Mouse (Mus musculus) right cerebral cortex, postnatal 25 days (tissue): ENCODE results near the gene Cacng7.
A peak's percentile ranks its signal among the peaks of the same experiment; 100 is the strongest.

Source experiments
- DNase-seq: peaks from one replicate; pipeline ENCODE4 v3.0.0; 2022

The Cacng7 gene

GRCm38 (mm10) chr7:3303276-3303781 is 29.4 kb upstream of the Cacng7 start:
- peak; percentile 71 for DNase-seq

GRCm38 (mm10) chr7:3303789-3304188 is 29.0 kb upstream of the Cacng7 start:
- DNase-seq, result no peak

- DNase-seq, result peak; percentile 61
Measured at GRCm38 (mm10) chr7:3304298-3304697, 28.5 kb upstream of the Cacng7 start.

GRCm38 (mm10) chr7:3306400-3306799 is 26.4 kb upstream of the Cacng7 start:
- DNase-seq, result no peak

DNA sequence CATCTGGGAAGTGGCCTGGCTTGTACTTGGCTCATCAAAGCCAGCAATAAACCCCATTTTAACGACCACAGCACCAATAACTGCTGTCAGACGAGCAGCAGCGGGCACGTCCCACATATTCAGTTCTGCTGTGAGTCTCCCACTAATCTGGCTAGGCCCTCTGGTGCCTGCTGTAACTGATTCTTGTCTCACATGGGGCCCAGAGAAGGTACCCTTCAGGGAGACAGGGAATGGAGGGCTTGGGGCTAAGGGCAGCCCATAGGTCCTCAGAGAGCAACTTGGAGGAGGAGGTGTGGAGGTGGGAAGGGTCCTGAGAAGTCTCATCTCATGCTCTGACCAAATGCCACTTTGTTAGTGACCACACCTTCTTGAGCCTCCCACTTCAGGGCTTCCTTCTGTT is 24.1 kb upstream of the Cacng7 start:
- no peak for DNase-seq

DNA sequence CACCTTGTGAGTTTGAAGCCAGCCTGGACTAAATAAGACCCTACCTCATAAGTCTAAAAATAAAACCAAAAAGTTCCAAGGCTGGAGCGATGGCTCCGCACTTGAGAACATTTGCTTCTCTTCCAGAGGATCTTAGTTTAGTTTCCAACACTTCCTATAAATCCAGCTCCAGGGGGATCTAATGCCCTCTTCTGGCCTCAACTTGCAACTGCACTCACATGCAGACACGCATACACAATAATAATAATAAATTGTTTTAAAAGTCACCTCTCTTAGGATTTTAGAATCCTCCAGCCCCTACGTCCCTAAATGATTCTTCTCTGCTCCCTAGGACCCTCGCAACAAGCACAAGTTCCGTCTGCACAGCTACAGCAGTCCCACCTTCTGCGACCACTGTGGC is 22.5 kb upstream of the Cacng7 start:
- DNase-seq, result no peak

- DNase-seq, result no peak
Measured at GRCm38 (mm10) chr7:3313571-3313970, 19.2 kb upstream of the Cacng7 start.

DNA sequence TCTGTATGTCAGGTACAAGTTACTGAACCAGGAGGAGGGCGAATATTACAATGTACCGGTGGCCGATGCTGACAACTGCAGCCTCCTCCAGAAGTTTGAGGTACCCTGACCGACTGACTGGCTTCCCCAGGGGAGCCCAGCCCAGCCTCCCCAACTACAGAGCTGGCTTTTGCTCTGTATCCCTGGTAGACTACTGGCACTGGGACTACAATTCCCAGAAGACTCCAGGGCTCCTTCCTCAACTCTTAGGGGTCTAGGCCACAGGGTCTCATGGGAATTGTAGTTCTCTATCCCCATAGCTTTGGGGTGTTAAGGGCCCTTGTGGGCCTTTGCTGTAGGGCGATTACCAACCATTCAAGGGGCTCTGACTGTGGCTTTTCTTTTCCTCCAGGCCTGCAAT is 18.6 kb upstream of the Cacng7 start:
- no peak for DNase-seq

DNA sequence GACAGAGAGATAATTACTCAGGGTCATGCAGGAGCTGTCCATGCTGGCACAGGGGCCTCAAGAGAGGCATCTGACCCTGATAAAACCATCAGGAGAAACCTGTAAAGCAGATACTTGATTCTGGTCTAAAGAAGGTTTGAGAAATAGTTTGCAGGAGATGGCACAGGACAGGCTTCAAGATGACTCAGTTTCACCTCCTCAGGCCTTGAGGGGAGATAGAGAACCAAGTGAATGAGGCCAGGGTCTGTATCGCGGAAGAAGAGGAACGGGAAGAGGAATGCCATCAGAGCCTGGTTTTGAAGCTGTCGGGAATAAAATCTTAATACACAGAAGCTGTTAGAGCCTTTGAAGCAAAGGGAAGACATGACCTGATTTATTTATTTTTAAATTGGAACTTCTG is 15.1 kb upstream of the Cacng7 start:
- DNase-seq, result no peak

DNA sequence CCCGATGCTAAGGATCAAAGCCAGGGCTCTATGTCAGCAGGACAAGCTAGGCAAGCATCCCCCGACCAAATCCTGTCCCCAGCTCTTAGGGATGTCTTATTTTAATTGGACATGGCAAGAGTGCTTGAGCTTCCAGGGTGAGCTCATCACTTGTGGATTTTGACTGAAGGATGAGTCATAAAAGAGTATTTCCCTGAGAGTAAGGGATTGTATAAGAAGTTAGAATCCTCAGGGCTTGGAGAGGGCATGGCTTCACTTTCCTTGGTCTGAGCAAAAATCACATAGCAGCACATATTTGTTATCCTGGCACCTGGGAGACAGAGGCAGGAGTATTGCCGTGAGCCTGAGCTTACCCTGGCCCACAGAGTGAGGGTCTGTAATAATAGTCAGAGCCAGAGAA is 11.9 kb upstream of the Cacng7 start:
- DNase-seq, result no peak

GRCm38 (mm10) chr7:3323826-3324225 is 8.9 kb upstream of the Cacng7 start:
- no peak for DNase-seq

- no peak for DNase-seq
Measured at GRCm38 (mm10) chr7:3327961-3328360, 4.8 kb upstream of the Cacng7 start.

DNA sequence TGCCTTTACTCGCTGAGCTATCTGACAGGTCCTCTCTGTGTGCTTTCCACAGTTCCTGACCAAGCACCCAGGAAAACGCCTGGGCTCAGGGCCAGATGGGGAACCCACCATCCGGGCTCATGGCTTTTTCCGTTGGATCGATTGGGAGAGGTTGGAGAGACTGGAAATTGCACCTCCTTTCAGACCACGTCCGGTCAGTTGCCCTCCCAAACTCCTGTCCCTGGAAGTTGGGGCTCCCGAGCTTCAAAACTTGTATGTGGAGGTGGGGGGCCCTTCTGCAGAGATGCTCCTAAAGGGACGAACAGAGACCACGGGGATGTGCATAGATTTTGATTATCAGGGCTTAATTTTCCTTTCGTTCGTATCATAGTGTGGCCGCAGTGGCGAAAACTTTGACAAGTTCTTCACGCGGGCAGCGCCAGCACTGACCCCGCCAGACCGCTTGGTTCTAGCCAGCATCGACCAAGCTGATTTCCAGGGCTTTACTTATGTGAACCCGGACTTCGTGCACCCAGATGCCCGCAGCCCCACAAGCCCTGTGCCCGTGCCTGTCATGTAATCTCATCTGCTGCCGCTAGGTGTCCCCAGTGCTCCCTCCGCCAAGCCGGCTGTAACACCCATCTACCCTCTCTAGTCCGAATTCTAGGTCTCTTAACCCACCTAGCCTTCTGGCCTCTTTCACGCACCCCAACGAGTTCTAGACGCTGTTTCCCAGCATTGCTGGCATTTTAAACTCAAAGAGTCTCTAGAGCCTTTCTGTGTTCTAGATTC is 2.8 kb upstream of the Cacng7 start:
- peak; percentile 83 for DNase-seq

- no peak for DNase-seq
Measured at GRCm38 (mm10) chr7:3331171-3331570, 1.6 kb upstream of the Cacng7 start.

- DNase-seq, result peak; percentile 87
Measured at GRCm38 (mm10) chr7:3331581-3332223, 1.1 kb upstream of the Cacng7 start.

DNA sequence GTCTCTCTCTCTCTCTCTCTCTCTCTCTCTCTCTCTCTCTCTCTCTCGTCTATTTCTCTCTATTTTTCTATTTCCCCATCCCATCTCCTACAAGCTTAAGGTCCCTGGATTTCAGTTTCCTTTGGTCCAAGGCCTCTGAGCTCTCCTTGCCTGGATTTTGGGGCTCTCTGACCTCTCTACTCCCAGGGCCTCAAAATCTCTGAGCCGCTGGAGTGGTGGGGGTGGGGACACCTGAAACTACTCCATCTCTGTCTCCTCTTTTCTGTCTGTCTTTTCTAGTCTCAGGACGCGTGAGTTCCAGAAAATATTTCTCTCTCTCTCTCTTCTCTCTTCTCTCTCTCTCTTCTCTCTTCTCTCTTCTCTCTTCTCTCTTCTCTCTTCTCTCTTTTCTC is 535 bp upstream of the Cacng7 start:
- DNase-seq, result no peak

GRCm38 (mm10) chr7:3333542-3333941 is 787 bp downstream of the Cacng7 start:
- DNase-seq, result no peak

GRCm38 (mm10) chr7:3336412-3336811 is 3.7 kb downstream of the Cacng7 start:
- DNase-seq, result no peak

GRCm38 (mm10) chr7:3338286-3338935 is 5.7 kb downstream of the Cacng7 start:
- DNase-seq, result no peak

- no peak for DNase-seq
Measured at GRCm38 (mm10) chr7:3339010-3339409, 6.3 kb downstream of the Cacng7 start.

GRCm38 (mm10) chr7:3343861-3344260 is 11.1 kb downstream of the Cacng7 start:
- DNase-seq, result no peak

GRCm38 (mm10) chr7:3345301-3345700 is 12.5 kb downstream of the Cacng7 start:
- DNase-seq, result no peak

DNA sequence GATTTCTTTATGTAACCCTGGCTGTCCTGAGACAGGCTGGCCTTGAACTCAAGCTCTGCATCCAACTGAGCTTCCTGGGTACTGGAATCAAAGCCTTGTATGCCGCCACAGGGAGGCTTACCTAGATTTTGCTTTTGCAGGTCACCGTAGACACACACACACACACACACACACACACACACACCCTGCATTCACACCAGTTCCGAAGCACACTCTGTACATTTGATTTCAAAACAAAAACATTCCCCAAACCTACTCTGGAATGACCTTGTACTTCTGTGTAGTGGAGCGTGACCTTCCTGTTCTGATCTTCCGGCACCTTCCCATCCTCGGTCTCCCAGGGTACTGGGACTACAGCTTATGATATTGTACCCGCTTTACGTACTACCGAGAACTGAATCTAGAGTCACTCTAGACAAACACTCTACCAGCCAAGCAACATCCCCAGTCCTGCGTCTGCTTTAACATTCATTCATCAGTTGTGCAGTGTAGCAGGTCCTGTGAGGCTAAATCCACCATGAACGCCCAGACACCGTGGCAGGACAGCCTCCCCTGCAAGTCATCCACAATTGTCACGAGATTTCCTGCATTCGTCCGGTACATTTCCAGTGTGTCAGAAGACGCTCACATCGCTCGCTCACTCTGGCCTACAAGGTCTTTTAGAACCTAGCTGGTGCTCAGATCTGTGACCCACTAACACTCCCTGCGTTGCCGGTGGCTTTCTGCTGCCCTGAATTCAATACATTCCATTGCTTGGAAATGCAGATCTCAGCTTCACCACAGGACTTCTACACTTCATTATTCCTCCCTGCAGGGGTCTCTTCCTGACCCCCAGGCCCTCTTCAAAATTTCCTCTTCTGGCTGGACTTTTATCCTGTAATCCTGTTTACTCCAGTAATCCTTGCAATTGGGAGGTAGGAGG is 14.9 kb downstream of the Cacng7 start:
- no peak for DNase-seq
